Mouse (Mus musculus): ENCODE measurements around the gene Ptprcap.
"Not testable (repeated sequence)": the region's sequence is repeated elsewhere in the genome, so short reads cannot be mapped to it uniquely, and the experiment has no call there.

Ptprcap gene

DNA sequence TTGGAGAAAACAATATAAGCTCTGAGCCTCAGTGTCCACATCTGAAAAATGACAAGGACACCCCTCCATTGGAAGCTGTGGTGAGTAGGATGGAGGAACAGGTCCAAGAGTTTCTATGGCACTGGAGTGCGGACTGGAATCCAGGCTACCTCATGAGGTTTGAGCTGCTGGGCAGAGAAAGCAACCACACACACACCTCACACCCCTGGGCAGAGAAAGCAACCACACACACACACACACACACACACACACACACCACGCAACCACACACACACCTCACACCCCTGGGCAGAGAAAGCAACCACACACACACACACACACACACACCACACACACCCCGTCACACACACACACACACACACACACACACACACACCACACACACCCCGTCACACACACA lies 28.1 kb upstream of the Ptprcap start:
- not testable (repeated sequence) for DNase-seq (ENCODE audit: extremely low spot score, low read depth, low spot score)

GRCm38 (mm10) chr19:4125741-4126696 lies 27.4 kb upstream of the Ptprcap start, which contains the start of gene Aip:
TSS of gene Aip (minus strand) at chr19:4125858.
- peak; percentile 72 for DNase-seq (ENCODE audit: extremely low spot score, low read depth, low spot score)

DNA sequence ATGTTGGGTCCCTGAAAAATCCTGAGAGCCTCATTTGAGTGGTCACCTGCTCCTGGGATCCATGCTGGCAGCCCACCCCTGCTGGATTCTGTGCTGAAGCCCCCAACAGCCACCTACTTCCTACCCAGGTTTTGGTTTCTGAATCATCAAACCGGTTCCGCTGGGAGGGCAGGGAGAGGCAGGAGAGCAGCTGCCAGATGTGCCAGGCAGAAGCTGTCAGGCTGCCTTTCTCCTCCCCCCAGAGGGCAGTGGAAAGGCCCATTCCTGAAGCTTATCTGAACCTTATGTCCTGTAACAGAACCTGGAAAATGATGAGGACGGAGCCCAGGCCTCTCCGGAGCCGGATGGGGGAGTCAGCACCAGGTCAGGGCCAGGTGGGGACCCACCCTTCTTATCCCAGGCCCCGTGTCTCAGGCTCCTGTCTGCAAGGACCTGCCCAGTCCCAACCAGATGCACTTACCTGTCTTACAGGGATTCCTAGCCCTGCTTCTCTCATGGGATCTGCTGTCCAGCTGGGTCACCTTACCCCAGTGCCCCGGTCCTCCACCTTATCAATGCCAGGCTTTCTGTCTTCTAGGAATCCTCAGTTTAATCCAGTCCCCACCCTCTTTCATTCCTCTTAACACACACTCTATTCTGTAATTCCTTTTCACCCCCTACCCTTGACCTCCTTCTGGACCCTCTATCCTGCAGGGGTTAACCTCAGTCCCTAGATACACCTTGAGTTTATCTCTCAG lies 26.5 kb upstream of the Ptprcap start:
- DNase-seq (ENCODE audit: extremely low spot score, low read depth, low spot score), result no peak

DNA sequence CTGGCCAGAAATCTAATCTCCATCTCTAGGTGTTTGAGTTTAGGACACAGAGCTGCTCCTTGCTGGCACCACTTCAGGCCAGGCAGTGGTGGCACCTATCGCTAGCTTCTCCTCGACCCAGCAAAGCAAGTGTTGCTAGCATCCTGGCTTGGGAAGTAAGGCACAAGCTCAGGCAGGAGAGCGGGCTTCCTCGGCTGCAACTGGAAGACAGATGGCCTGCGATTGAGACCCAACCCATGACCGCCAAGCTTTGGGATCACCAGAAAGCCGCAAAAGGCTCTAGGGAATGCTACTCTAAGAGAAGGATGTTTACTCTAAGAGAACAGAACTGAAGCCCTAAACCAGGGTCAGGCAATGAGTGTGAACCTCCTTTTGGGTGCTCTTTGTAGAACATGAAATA lies 23.9 kb upstream of the Ptprcap start:
- no peak for DNase-seq (ENCODE audit: extremely low spot score, low read depth, low spot score)

- no peak for DNase-seq (ENCODE audit: extremely low spot score, low read depth, low spot score)
These were observed 23.3 kb upstream of the Ptprcap start for GRCm38 (mm10) chr19:4130106-4130505.

DNA sequence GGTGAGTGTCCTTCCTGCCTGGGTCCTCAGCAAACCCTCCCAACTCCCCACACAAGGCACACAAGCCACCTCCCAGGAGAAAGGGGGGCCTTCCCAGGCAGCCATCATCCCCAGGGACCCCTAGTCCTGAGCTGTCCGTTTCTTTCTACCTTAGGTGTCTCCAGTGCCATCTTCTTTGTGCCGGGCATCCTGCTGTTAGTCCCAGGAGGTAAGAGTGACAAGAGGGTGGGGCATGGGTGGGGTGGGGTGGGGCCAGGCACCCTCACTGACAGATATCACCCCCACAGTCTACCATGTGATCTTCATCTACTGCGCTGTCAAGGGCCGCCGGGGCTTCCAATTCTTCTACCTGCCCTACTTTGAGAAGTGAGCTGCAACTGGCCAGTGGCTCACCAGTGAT lies 22.3 kb upstream of the Ptprcap start:
- no peak for DNase-seq (ENCODE audit: extremely low spot score, low read depth, low spot score)

DNA sequence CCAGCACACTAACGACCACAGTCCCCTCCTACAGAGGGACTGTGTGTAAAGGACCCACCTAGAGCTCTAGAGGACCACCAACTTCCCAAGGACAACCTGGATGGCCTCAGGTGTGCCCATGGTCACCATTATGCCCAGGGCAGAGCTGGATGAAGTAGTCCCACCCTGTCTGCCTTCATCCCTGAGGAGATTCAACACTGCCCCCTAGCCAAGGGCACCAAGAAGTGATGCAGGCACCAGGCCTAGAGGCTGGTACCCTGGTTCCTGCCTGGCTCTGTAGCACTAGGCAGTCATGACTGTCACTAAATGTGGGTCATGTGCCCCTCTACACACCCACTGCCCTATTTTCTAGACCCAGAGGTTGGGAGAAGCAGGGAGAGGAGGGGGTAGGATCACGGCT lies 21.6 kb upstream of the Ptprcap start:
- no peak for DNase-seq (ENCODE audit: extremely low spot score, low read depth, low spot score)

DNA sequence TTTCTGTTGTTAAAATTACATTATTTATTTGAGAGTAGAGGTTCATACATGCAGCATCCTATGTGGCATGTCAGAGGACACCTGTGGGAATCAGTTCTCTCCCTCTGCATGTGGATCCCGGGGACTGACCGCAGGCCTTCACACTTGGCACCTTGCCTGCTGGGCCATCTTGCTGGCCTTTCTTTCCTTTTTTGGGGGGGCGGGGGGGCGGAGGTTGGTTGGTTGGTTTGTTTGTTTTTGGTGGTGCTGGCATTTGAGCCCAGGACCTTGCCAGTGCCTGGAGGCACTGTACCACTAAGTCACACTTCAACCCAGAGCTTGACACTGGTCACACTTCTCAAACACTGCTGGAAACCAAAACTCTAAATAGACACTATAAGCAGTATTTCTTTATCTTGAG lies 19.1 kb upstream of the Ptprcap start:
- DNase-seq (ENCODE audit: extremely low spot score, low read depth, low spot score), result no peak

DNA sequence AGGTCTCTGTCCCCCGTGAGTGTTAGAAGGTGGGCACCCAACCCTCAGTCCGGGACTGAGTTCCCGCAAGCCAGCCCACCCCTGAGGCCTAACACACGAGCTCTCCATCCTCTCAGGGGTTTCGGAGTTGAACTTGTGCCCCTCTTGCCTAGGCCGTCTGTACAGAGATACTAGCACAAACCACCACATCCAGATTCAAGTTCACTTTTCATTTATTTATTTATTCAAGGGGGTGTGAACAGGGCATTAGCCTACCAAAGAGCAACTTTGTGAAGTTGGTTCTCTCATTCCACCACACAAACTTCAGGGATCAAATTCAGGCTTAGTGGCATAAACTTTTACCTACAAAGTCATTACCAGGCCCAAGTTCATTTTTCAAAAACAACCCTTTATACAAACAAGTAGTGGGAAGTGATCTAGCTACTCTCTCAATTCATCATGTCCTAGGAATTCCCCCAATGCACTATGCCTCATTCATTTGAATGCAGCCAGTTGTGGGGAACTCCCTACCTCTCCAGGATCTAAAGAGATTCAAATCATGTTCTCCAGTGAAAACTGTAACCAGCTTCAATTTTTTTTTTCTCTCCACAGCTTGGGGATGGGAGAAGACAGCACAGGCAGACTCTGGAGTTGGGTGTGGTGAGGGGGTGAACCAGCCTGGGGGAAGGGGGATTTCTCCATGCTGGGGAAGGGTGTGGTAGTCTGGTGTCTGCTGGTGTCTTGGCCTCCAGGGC lies 18.0 kb upstream of the Ptprcap start:
- DNase-seq (ENCODE audit: extremely low spot score, low read depth, low spot score), result not testable (repeated sequence)

- not testable (repeated sequence) for DNase-seq (ENCODE audit: extremely low spot score, low read depth, low spot score)
These were observed 17.4 kb upstream of the Ptprcap start for GRCm38 (mm10) chr19:4135963-4136345.

- no peak for DNase-seq (ENCODE audit: extremely low spot score, low read depth, low spot score)
These were observed 16.9 kb upstream of the Ptprcap start for GRCm38 (mm10) chr19:4136463-4136862.

DNA sequence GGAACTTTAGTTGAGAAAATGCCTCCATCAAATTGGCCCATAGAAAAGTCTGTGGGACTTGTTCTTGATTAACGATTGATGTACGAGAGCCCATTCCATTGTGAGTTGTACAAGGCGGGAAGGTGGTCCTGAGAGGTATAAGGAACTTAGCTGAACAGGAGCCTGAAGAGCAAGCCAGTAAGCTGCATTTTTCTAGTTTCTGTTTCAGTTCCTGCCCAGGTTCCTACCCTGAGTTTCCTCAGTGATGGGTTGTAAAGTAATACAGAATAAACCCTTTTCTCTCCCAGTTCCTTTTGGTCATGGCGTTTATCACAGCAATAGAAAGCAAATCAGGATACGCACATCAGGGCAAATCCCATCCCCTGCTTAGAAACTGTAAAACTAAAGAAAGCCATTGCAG lies 15.5 kb upstream of the Ptprcap start:
- no peak for DNase-seq (ENCODE audit: extremely low spot score, low read depth, low spot score)

GRCm38 (mm10) chr19:4139446-4139845 lies 14.0 kb upstream of the Ptprcap start, which contains the start of gene Gpr152:
TSS of gene Gpr152 (plus strand) at chr19:4139787.
- no peak for DNase-seq (ENCODE audit: extremely low spot score, low read depth, low spot score)

DNA sequence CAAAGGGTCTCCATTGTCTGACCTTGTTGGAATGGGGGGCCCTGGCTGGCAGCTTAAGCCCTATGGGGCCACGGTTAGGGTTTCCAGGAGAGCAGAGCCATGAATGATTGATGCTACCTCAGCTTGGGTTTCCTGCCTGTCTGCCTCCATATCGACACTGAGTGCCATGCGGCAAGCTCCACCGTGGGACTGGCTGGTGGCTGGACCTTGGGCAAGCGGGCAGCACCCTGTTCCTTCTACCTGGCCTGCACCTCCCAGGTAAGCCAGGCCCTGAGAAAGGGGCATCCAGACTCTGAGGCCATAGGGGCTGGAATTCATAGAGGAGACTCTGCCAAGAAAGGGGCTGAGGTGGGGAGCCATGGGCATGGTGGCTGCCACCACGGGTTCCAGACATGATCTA lies 13.3 kb upstream of the Ptprcap start:
- no peak for DNase-seq (ENCODE audit: extremely low spot score, low read depth, low spot score)

GRCm38 (mm10) chr19:4142416-4143173 lies 10.8 kb upstream of the Ptprcap start:
- DNase-seq (ENCODE audit: extremely low spot score, low read depth, low spot score), result no peak

DNA sequence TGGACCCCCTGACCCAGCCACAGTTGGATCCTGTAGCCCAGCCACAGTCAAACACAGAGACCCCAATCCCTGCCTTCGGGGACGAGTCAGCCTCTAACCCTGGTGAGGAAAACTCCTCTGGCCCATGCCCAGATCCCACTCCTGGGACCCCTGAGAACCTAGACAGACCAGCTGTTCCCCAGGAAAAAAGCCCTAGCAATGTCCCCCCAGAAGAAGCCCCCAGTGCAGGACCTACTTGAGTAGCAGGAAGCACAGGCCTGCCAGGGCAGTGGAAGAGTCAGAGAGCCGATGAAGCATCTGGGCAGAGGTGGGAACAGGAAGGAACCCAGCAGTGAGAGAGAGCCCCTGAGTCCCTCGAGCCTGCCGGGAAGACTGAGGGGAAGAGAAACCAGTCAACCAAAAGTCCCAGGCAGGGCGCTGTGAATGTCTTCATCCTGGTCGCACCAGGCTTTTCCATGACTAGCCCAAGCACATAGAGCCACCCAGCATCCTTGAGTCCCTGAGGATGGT lies 9.6 kb upstream of the Ptprcap start, which contains the start of gene Cabp4:
TSS of gene Cabp4 (minus strand) at position 275 of the 510 bp plus-strand sequence.
- no peak for DNase-seq (ENCODE audit: extremely low spot score, low read depth, low spot score)

DNA sequence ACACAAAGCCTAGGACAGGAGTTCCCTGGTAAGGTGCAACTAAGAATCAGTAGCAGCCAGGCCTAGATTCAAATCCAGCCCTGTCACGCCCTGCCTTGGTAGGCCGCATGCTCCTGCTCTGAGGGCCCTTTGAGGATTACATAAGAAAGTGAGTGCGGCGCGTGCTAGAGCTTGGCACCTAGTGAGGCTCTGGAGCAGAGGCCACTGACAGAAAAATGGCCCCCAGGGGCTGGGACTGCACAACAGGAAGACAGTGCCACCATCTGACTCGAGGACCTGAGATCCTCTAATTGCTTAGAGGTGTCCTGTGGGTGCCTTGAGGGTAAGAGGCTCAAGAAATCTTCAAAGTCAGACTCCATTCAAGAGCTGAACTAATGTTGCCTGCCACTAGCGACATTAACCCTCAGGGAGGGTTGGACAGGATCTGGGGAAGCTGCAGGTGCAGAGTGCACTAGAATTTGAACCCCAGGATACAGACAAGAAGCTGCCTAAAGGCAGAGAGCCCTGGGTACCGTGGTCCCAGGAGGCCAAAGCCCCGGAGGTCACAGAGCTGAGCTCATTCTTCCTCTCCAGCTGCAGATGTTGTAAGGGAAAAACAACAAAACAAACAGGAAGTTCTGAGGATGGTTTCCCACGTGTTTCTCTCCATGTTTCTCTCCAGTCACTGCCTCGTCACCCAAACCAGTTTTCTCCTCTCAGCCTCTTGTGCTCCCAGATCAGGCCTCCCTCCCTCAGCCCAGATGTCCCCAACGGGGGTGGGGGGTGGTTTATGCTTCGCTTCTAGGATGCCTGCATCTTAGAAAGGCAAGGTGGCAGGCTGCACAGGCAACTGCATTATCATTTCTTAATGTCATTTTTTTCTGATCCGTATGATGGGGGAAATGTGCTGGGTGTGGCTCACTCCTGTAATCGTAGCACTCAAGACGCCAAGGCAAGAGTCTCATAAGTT lies 8.6 kb upstream of the Ptprcap start:
- DNase-seq (ENCODE audit: extremely low spot score, low read depth, low spot score), result no peak

- no peak for DNase-seq (ENCODE audit: extremely low spot score, low read depth, low spot score)
These were observed 7.5 kb upstream of the Ptprcap start for GRCm38 (mm10) chr19:4145936-4146335.

DNA sequence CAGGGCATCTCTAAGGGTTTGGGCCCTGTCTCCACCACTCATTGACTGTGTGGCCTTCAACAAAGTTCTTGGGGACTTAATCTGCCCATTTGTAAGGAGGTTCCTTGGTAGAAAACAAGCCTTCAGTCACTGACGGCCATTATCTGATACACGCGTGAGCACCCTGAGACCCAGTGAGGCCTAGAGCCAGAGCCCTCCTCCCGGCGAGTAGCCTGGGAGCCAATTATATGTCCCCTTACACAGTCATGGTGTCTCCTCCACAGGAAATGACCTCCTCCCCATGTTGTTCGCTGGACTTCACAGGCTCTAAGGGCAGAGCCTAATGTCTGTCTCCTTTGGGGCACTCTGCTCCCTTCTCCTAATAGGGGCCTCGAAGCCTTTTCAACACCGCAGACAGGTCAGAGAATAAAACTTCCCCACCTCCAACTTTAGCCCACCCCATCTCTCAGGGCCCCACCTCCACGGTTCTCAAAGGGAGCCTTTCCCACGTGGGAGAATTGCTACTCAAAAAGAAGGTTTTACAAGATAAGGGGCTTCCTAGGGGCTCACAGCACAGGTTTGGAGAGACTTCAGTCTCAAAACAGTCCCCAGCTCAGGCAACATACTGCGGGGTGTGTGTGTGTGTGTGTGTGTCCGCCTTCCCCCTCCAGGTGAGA lies 6.9 kb upstream of the Ptprcap start:
- no peak for DNase-seq (ENCODE audit: extremely low spot score, low read depth, low spot score)
